Mouse (Mus musculus): ENCODE results near the gene Thra.

GRCm38 (mm10) chr11:98701213-98701670, 39.2 kb upstream of the Thra start, which contains the start of gene Csf3:
- no peak for TF ChIP-seq CTCF (IDR thresholded peaks at IDR 0.05; ENCODE audit: low read depth)
- TF ChIP-seq EP300 (IDR thresholded peaks at IDR 0.05; ENCODE audit: low read depth), result no peak

Measured in liver, postnatal 0 days (tissue).